Mouse (Mus musculus) cerebellum, adult 11 months (tissue): Measurements from ENCODE around the gene Gm6793.

ENCODE experiments used
- DNase-seq: peaks from one replicate; pipeline ENCODE4 v3.0.0; 2022

Gene Gm6793

DNA sequence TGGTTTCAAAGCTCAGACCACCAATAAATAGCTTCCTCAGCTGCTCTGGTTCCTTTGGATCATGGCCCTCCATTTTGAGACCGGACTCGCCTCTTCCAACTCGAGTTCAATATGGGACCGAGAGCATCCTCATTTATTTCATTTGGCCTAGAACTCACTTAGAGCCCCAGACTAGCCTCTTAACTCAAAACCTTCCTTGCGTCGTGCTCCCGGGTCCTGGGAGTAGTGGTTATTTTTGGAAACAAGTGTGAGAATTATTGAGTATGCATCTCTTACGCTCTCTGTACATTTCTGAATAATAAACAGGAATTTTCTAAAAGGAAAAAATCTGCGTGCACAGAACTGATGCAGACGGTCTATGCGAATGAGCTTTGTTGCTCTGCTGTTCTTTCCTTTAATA is at the start of gene Gm6793:
Gm6793 (minus strand) TSS at position 101 of the 400 bp plus-strand sequence.
- no peak for DNase-seq

DNA sequence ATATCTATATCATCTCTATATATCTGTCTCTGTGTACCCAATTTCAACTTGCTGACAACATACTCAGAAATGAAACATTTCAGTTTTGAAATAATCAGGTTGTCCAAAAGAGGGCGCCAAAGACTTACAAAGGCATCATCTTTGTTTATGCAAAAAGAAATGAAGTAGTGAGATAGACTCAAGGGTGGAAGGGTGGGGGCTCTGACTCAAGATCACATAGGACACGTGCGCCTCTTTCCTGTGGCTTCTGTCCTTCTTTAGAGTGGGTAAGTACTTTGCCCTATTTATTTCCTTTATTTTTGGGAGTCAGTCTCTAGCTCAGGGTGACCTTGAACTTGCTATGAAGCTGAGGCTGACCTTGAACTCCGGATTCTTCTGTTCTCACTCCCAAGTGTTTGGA is 46.5 kb upstream of the Gm6793 start:
- DNase-seq = peak; percentile 12

DNA sequence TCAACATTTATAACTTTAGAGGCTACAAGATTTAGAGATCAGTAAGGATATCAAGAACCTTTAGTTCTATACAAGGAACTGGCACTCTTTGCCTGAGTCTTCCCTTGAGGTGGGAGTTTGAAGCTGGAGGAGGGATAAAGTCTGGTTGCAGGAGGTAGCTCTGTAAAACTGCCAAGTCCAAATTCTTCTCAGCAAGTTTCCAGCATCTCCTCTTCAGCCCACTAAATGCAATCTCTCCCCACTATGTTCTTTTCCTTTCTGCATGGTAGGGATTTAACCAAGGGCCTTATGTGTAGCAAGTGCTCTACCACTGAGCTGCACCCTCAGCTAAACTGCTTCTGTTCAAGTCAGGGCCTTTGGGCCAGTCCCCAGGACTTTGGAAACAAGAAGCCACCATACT is 39.6 kb upstream of the Gm6793 start:
- no peak for DNase-seq

GRCm38 (mm10) chr8:112051537-112051936 is 36.7 kb upstream of the Gm6793 start:
- no peak for DNase-seq

DNA sequence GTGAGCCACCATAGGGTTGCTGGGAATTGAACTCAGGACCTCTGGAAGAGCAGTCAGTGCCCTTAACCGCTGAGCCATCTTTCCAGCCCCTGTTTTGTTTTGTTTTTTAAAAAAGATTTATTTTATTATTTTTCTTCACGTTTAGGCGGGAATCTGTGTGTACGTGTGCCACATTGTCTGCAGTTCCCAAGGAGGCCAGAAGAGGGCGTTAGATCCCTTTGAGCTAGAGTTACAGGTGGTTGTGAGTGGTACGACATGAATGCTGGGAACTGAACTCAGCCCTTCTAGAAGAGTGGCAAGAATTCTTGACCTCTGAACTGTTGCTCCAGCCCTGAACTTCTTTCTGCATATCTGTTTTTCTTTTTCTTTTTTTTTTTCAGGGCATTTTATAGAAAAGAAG is 35.1 kb upstream of the Gm6793 start:
- DNase-seq = no peak

DNA sequence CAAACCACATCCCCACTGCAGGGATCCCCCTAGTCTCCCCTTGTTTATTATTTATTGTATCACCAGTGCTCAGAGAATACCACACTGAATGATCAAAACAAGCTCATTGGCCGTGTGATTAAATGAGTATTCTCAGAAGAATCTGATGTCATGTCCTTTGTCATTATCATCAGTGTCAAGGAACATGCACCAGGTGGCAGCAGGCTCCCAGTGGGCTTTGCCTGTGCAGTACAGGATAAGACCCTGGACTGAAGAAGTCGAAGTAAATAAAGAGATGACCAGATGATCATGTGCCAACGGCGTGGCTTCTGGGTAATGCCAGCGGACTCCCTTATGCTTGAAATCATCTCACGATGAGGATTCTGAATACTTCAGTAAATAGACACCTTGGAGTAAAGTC is 33.5 kb upstream of the Gm6793 start:
- no peak for DNase-seq

DNA sequence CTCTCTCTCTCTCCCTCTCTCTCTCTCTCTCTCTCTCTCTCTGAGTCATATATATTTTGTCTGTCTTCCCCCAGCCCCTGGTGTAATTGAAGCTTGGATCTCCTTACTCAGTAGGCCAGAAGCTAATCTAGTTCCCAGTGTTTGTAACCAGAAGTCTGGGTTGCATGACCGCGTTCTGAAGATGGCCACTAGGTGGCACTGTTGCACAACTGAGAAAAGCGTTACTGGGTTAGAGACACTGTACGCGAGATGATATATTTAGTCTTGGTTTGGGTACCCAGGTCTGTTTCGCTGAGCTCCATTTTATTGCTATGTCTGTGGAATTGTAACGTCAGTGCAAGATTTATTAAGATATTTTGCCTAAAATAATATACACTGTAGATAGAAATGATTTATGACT is 31.1 kb upstream of the Gm6793 start:
- DNase-seq = peak; percentile 66

DNA sequence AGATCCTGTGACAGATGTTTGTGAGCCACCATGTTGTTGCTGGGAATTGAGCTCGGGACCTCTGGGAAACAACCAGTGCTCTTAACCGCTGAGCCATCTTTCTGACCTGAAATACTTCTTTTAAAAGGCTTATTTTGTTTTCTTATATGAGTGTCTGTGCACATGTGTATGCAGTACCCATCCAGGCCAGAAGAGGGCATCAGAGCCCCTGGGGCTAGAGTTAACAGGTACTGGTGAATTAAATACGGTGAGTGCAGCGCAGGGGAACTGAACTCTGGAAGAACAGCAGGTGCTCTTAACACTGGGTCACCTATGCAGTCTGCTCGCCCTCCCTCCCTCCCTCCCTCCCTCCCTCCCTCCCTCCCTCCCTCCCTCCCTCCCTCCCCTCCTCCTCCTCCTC is 30.3 kb upstream of the Gm6793 start:
- no peak for DNase-seq

- DNase-seq = no peak
Measured at GRCm38 (mm10) chr8:112037521-112037920, 22.7 kb upstream of the Gm6793 start.

- DNase-seq = no peak
Measured at GRCm38 (mm10) chr8:112034603-112035002, 19.8 kb upstream of the Gm6793 start.

DNA sequence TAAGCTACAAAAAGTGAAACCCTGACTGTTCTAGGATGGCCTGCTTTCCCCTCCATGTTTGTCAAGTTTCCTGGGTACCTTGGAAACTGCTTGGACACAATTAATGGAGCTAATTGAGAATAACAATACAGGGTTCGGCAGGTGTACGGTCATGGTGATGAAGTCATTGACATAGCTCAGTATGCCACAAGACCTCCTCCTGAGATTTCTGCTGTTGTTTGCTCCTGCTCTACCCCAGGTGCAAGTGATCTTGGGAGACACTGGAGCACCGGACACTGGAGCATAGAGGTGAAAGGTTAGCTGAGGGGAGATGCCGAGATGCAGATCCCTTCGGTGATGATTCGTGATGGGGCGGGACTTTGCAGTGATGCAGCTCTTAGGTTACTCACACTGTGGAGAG is 18.2 kb upstream of the Gm6793 start:
- no peak for DNase-seq

DNA sequence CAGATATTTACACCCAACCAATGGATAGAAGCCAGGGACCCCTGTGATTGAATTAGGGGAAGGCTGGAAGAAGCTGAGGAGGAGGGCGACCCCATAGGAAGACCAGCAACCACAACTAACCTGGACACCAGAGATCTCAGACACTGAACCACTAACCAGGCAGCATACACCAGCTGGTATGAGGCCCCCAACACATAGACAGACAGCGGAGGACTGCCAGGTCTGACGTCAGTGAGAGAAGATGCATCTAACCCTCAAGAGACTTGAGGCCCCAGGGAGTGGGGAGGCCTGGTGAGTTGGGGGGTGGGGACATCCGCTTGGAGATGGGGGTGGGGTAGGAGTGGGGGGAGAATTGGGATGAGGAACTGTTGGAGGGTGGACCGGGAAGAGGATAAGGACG is 15.8 kb upstream of the Gm6793 start:
- DNase-seq = no peak

- no peak for DNase-seq
Measured at GRCm38 (mm10) chr8:112029455-112029854, 14.6 kb upstream of the Gm6793 start.

- DNase-seq = peak; percentile 38
Measured at GRCm38 (mm10) chr8:112011816-112012242, 3.0 kb downstream of the Gm6793 start.

DNA sequence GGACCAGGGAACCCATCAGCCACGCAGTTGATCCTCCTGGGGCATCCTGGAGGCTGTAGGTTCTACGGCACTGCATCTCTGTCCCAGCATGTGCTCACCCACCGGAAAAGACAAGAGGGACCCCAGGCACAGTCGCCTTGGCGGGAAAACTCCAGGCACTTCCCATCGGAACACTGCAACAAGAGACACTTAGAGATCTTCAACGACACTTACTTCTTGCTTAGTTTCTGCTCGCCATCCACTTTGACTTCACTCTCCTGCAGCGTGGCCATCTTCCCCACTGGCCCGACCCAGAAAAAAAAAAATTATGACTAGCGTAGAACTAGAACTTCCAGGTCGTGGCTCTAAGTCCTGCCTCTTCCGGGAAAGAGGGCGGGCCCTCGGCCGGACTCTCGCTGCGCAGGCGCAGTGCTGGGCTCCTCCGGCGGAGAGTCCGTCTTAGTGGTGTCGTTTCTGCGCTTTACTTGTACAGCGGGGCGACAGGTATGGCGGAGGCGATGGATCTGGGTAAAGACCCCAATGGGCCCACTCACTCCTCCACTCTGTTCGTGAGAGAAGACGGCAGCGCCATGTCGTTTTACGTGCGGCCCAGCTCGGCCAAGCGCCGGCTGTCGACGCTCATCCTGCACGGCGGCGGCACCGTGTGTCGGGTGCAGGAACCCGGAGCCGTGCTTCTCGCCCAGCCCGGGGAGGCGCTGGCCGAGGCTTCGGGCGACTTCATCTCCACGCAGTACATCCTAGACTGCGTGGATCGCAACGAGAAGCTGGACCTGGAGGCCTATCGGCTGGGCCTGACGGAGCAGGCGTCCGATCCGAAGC is 3.6 kb downstream of the Gm6793 start, which contains the start of the genes Kars and Terf2ip:
Kars (minus strand) TSS at position 327 of the 819 bp plus-strand sequence.
Terf2ip (plus strand) TSS at position 402 of the 819 bp plus-strand sequence.
- DNase-seq = peak; percentile 91

DNA sequence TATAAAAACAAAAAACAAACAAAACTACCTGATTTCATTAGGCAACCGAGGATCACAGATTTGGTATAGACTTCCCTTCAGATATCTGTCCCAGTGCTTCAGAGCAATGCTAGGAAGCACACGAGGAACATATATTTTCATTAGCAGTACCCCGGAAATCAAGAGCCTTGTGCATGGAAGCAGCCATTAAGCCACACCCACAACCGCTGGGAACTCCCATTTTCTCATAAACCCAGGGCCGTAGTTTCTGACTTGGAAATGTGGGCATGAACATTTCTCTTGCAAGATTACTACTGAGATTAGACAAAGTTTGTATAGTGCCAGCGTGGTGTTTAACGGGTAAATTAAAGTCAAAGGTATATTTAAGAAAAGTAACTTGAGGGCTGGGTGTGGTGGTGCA is 5.3 kb downstream of the Gm6793 start:
- no peak for DNase-seq

- DNase-seq = no peak
Measured at GRCm38 (mm10) chr8:112007669-112008068, 7.2 kb downstream of the Gm6793 start.

DNA sequence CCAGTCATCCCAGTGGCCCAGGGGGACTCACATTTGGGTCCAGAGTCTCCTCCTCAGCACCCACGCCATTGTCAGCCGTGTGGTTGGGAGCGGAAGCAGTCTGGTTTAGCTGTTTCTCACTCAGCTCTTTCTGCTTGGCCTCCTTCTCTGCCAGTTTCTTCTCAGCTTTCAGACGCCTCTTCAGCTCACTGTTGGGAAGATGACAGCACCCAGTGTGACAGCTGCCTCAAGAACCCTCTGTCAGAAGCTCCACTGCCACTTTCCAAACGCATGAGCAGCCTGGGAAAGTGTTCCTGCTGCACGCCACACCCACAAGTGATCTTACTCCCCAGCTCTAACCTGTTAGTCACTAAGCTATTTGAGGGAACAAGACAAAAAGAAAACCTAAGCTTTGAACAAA is 9.2 kb downstream of the Gm6793 start:
- no peak for DNase-seq

DNA sequence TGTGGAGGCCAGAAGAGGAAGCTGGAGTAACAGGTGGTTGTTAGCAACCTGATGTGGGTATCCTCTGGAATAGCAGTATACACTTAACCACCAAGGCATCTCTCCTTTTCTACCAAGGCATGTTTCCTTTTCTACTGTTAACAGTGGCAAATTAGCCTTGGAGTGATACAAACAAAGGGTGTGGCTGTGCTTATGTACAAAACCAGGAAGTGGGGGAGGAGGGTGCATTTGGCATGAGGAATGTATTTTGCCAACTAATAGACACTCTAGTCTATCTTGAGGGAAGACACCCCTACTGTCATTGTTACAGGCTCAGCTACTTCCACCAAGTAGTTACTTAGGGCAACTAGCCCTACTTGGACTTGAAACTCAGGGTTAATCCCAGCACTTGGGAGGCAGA is 10.1 kb downstream of the Gm6793 start:
- no peak for DNase-seq

- no peak for DNase-seq
Measured at GRCm38 (mm10) chr8:111992703-111993039, 22.2 kb downstream of the Gm6793 start.

DNA sequence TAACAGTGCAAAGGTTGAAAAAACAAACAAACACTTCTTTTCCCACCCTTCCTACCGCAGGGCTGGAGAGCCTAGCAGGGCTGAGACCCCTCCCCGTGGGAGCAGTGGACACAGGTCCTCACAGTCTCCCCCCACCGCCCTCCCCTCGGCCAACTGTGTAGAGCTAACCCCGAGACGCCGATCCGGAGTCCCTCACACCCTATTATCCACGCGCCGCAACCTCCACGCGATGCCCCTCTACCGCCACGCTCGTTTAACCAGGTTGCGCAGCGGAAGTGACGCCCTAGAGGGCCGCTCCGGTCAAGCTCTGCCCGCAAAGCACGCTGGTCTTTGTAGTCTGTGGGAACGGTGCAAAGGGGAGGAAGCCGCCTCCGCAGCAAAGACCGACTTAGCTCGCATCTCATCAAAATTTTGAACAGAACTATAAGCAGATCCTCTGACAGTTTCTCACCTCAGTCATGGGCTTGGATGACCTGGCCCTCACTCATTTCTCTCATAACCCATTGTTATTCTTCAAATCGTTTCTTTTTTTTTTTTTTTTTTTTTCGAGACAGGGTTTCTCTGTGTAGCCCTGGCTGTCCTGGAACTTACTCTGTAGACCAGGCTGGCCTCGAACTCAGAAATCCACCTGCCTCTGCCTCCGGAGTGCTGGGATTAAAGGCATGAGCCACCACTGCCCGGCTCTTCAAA is 22.7 kb downstream of the Gm6793 start, which contains the start of gene Adat1:
Adat1 (minus strand) TSS at position 290 of the 690 bp plus-strand sequence.
- DNase-seq = peak; percentile 80

DNA sequence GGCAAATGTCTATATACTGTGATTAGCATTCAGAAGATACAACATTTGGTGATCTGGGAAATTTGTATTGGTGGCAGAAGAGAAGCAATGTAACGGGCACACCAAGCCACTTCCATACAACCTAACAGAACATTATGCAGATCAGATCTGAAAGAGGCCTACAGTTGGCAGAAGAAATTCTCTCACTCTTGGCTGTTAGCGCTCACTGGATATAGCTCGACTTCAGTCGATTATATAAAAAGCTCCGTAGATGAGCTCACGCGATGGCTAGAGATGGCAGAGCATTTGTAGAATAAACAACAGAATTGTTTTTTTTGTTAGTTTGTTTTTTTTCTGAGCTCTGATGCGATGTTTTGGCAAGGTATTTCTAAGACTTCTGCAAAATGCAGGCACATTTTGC is 23.6 kb downstream of the Gm6793 start:
- no peak for DNase-seq

- DNase-seq = peak; percentile 77
Measured at GRCm38 (mm10) chr8:111989911-111990310, 24.9 kb downstream of the Gm6793 start.

- DNase-seq = no peak
Measured at GRCm38 (mm10) chr8:111984511-111984910, 30.3 kb downstream of the Gm6793 start.
